Mouse (Mus musculus): Measurements from ENCODE around the gene Ubqln1.
A peak's percentile ranks its signal among the peaks of the same experiment; 100 is the strongest.

The Ubqln1 gene

DNA sequence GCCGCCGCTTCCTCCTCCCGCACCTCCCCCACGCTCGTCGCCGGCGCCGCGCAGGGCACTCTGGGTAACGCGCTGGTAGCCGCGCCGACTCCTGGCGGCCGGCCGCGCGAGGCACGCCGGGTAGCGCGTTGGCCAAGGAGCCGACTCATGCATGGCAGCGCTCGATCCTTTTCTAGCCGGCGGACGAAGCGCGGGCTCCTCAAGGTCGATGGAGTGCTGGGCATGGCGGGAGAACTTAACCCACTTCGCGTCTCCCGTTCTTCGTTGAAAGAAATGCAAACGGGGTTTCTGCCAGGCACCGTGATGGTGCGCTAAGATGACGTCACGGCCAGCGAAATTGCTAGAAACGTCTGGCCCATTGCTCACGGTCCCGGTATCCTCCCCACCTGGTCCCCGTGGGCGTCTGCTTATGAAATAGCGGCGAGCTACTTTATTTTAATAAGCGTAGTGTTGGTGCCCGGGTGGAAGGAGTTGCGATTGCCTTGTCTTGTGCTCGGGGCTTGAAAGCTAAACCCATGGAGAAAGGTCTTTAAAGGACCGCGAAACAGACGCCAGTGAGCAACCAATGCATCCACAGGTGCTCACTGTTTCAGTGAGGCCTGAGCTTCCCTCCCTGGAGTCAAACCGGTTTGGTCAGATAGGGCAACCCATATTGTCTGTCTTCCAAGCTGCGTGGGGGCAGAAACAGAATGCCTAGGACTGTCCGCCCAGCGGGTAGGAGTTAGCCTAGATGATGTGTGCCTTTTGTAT is at the start of gene Ubqln1:
Ubqln1 (minus strand) TSS at position 62 of the 750 bp plus-strand sequence.
- DNase-seq (ENCODE audit: low read depth) = peak; percentile 89

DNA sequence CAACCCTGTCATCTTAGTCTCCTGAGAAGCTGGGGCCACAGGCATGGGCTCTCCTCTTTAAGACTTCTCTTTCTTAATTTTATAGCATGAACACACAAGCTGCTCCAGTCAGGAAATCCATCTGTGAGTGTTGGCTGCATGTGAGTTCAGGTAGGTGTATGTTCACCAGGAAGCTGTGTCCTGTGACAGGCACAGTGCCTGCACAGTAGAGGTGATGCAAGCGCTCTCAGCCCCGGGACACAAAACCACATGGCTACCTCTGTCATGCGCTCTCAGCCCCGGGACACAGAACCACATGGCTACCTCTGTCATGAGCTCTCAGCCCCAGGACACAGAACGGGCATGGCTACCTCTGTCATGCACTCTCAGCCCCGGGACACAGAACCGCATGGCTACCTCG is 48.1 kb upstream of the Ubqln1 start:
- no peak for DNase-seq (ENCODE audit: low read depth)

DNA sequence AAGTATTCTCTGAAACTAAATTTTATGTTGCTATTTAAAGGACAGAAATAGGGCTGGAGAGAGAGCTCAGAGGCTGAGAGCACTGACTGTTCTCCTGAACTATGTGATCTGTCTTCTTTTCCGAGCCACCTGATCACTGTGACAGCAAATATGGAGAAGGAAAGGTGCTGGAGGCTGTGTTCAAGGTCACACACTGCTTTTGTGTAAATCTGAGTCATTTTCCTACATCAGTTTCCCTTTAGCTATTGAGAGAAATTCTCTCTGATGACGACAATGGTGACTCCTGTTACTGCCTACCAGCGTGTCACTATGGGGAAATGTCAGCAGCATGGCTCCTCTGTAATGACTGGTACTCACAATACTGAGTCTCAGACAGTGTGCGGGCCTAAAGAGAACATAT is 46.2 kb upstream of the Ubqln1 start:
- no peak for DNase-seq (ENCODE audit: low read depth)

DNA sequence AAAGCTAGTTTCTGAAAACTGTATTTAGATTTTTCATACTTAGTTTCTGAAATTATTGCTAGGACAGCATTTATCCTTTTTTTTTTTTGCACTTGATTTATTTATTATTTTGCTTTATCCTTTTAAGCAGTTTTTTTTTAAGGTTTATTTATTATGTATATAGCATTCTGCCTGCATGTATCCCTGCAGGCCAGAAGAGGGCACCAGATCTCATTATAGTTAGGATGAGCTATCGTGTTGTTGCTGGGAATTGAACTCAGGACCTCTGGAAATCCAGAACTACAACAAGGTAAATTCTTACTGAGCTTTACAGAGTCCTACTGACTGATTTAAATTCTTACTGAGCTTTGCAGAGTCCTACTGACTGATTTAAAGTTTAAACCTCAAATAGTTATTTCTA is 37.8 kb upstream of the Ubqln1 start:
- DNase-seq (ENCODE audit: low read depth) = peak; percentile 24

DNA sequence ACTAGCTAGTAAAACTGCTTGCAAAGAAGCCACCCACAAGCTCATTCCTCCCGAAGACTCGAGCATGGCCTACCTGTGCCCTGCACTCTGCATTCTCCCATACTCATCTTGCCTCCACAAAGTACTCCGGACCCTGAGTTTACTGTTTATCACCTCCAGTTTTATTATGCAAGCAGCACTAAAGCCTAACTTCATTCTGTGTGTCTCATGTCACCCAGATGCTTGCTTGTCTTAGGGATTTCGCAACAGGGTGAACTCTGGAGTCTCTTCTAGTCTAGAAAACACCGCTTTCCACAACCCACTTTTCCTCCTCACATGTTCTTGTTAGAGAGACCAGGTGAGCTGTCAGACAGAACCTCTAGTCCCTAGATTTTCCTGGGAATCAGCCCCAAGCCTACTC is 33.5 kb upstream of the Ubqln1 start:
- DNase-seq (ENCODE audit: low read depth) = no peak

DNA sequence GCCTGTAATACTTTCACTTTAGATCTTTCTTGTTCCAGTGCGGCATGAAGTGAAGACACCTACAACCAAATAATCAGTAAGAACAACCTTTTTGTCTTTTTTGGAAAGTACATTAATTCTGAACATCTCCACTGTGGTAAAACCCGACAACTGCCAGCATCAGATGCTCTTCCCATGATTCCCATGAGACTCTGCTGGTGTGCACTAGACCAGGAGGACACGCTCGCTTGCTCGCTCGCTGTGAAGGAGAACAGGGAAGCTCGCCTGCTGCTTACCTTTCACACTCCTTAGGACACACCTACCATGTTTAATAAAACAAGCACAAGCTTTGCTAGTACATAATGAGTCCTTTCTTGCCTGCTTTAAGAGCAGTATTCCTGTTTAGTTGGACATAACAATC is 21.1 kb upstream of the Ubqln1 start:
- no peak for DNase-seq (ENCODE audit: low read depth)

DNA sequence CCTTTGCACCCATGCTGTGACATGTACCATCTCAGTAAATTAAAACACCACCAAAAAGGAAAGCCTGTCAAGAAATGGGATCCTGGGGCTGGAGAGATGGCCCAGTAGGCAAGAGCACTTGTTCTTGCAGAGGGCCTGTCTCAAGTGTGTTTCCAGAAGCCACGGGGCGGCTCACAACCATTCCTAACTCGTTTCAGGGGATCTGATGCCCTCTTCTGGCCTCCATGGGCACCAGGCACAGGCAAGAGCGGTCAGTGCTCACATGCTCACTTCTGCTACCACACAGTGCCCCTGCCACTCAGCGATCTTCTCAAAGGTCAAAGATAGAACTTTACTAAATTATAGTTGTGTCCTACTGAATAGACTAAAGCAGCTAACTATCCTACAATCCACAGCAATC is 17.2 kb upstream of the Ubqln1 start:
- peak; percentile 40 for DNase-seq (ENCODE audit: low read depth)

DNA sequence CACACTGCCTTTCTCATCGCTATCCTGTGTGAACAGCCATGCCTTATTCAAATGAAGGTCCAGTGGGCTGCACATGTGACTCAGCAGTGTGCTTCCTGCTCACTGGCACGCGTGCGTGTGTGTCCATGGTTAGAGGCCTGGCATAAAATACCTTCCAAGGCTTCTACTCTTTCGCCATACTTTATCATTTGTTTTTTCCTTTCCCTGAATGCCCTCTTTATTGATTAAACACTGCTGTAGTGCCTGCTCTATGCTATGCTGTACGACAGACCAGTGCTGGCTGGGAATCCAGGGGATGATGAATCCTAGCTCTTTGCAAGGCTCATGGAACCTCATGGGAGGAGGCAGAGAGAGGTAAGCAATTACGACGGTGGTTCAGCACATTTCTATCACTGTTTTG is 16.6 kb upstream of the Ubqln1 start:
- no peak for DNase-seq (ENCODE audit: low read depth)

DNA sequence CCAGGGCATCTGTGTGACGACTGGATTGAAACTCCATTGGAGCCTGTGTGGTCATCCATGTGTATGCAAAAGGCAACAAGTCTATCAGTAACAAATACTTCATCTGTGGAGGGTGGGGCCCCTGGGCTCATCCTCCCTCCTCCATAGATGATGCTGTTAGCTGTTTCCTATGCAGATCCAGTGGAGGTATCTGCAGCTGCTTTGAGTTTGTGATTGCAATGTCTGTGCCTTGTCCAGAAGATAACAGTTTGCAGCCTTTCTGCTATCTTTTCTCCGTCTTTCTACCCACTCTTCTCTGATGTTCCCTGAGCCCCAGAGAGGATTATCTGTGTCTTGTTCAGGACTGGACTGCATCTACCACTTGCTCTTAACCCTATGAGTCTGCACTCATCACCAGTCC is 13.2 kb upstream of the Ubqln1 start:
- DNase-seq (ENCODE audit: low read depth) = no peak

DNA sequence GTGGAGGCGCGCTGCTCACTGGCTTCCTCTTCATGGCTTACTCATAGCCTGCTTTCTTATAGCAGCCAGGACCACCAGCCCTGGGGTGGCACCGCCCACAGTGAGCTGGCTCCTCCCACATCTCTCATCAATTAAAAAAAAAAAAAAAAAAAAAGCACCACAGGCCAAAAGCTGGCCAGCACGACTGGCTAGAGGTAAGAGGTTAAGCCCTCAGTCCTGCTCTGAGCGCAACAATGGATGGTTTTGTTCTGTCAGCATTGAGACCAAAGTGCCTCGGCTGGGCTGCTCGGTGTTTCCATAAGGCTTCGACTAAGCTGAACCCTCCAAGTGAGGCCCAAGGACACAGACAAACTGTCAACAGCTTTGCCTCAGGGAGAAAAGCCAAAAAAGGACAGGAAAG is 10.2 kb upstream of the Ubqln1 start:
- no peak for DNase-seq (ENCODE audit: low read depth)

DNA sequence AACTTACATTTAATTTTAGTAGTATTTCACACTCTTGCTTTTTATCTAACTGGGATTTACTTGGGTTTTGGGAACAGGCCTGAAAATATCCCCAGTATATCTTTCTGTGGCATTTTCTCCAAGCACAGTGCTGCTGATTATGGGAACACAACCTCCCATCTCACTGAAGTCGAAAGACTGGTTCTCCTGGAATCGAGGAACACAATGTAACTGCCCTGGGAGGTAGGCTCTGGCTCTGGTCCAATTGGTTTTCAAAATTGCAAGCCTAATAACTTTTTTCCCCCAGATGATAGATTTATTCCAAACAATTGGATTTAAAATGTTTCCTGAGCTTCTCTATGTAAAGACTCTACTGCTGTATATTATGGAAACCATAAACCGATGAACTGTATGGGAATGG is 4.8 kb upstream of the Ubqln1 start:
- DNase-seq (ENCODE audit: low read depth) = no peak

DNA sequence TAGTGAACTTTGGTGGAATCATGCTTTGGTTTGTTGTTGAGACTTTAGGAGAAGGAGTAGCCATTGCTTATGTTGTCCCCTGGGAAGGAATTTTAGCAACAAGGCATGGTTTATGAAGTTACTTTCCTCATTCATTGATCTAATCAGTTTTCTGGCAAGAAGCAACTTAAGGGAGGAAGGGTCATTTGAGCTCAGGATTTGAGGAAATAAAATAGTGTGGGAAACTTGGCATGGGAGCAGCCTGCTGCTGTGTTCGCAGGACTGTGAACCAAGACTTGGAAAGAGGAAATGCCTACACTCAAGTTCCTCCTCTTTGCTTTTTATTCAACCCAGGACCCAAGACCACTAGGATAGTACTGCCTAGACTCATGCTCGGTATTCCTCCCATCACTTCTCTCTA is 2.1 kb upstream of the Ubqln1 start:
- no peak for DNase-seq (ENCODE audit: low read depth)

DNA sequence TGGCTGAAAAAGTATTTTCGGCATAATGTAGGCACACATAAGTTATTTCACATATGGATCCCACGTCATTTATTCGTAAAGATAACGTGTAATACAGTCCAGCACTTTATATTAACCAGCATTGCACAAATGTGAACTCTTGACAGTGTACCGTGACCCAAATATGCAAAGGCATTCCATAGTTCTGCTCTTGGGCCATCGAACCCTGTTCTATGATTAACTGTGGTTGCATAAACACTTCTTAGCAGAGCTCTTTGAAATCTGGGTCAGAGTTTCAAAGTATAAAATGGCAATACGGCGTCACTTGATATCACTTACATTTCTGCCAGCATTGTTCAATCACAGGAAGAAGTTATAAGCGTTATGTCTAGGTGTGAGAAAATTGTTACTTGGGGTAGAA is 942 bp upstream of the Ubqln1 start:
- no peak for DNase-seq (ENCODE audit: low read depth)

DNA sequence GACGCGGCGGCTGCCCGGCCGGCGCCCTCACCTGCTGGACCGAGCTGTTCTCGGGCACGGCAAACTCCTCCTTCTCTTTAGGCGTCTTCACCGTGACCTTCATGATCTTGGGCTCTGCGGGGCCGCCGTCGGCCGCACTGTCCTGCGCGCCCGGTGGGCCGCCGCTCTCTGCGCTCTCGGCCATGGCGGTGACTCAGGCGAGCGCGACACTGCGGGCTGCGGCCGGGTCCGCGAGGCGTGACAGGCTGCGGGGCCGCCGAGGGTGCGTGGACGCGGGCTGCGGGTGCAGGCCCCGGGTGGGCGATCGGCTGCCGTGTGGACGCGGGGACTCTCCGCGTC is 231 bp downstream of the Ubqln1 start:
- no peak for DNase-seq (ENCODE audit: low read depth)

DNA sequence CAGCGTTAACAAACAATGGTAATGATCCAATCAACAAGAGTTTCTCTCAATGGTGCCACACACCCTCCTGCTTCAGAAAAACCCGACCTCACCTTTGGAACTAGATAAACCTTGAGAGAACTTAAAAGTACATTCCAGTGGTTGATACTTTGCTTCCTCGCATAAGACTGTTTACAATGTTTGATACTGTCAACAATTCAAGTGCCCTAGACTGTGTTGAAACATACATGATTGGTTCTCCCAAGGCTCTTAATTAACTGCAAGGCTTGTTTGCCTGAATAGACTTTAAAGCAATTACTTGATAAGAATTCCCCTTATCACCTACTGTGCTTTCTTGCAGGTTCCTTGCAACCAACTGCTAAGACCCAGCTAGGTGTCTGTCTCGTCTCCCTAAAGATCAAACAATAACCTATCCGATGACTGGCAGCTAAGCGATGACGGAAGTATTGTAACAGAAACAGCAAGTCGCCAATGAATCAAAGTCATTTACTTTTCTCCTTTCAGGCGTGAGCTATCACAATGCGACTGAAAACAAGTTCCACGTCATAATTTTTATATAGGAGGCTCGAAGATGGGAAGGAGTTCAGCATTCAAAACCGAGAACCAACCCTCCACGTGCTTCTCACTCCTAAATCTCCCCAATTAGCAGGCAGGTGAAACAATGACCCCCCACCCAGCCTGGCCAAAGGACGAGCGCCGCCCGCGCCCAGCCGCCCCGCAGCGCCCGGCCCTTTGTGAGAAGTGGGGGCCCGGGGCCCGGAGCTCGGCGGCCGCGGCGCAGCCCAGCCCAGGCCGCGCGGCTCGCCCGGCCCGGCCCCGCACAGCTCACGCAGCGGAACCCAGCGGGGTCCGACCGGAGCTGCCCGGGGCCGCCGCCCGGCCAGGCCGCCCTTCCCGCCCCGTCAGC is 854 bp downstream of the Ubqln1 start:
- peak; percentile 18 for DNase-seq (ENCODE audit: low read depth)

DNA sequence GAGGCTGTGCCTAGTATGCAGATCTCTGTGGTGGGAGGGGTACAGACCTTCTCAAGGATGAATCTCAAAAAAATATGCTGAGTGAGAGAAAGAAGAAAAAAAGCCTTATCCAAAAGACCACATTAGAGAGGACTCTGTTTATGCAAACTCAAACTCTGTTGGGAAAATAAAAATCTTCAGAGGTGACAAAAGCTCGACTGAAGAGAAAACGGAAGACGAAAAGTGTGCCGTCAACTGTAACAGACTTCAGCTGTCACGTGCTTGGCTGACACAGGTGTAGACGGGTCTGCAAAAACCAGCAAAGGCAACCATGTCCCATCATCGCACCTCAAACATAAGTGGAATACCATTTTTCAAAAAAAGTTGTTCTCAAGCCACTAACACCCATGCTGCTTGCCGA is 1.7 kb downstream of the Ubqln1 start:
- DNase-seq (ENCODE audit: low read depth) = no peak

DNA sequence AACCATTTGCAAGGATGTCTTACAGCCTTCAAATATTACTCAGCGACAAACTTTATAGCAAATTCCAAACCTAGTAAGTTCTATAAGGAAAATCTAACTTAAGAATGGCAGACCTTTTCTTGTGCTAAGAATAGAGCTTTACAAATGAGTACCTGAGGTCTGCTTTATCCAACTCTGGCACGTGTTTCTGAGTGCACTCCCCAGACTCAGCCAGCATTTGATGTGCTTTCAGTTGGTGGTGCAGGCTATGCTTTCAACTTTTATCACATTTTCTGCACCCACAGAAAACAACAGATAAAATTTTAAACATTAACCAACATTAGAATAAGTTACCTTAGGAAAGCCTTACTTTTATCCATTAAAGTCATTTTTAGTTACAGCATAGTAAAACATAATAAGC is 2.9 kb downstream of the Ubqln1 start:
- DNase-seq (ENCODE audit: low read depth) = no peak

DNA sequence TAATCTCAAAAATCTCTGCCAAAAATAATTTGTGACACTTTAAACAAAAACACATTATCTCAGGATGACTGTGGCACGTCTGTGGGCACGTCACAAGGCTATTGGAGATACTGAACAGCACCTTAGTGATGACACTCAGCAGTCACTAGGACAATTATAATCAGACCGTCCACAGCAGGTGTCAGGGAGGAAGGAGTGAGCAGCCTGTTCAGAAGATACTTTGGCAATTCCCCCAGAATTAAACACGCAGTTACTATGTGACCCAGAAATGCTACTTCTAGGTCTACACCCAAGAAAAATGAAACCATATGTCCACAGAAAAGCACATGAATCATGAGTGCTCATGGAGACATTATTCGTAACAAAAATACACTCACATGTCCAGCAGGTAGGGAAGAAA is 5.0 kb downstream of the Ubqln1 start:
- peak; percentile 44 for DNase-seq (ENCODE audit: low read depth)

DNA sequence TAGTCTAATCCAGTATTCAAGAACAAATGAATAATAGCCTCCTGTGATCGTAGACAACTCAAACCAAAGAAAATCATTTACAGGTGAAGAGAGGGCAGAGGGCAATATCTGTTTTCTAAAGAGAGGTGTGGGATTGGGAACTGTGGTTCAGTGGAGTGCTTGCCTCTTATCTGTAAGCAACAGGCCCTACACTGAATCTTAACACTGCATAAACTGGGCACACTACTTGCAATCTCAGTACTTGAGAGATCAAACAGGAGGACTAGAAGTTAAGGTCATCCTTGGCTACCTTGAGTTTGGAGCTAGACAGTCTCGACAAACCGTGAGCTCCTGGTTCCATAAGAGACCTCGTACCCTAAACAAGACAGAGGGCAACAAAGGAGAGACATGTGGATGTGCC is 9.4 kb downstream of the Ubqln1 start:
- DNase-seq (ENCODE audit: low read depth) = no peak

DNA sequence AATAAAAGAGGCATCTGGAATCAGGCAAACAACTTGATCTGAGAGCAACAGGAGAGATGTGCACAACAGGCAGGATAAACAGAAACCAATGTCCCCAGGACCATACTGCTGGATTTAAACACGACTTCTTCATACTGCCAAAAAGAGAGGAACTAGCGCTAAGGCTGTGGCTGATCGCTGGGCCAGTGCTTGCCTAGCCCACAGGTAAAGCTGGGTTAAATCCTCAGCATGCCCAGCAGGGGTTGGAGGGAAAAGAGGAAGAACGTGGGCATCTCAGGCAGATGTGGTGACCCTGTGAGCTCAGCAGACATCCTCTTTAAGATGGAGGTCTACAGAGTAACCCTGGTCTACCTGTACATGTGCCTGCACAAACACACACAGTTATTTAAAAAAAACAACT is 10.5 kb downstream of the Ubqln1 start:
- no peak for DNase-seq (ENCODE audit: low read depth)

DNA sequence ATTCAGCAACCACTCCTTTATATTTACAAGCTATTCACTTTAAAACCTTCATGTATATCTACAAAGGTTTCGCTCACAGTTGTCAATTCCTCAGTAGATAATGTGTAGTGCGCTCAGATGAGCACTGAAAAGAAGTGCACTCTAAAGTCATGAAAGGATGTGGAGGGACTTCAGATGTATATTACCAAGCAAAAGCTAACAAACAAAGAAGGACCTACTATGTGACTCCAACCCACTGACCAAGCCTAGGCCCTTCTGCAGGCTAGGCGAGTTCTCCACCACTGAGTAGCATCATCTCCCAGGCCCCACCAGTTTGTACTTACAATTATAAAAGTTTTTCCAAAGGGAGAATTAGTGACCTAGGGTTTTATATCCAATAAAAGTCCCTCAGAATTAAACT is 11.3 kb downstream of the Ubqln1 start:
- no peak for DNase-seq (ENCODE audit: low read depth)

DNA sequence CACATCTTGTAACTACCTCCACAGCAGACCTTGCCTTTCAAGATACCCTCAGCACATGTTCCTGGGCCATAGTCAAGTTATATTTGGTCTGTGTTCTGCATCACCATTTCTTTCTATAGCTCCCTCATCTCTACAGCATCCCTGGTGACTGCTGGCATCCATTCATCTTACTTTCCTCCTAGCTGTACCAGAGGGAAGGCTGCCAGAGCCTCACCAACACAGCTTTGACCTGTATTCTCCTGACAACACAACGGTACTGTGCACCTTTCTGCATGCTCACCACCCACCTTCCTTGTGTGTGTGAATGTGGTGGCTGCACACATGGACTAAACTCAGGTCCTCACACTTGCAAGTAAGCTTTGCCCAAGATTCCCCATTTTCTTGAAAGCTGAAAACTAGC is 12.6 kb downstream of the Ubqln1 start:
- no peak for DNase-seq (ENCODE audit: low read depth)

DNA sequence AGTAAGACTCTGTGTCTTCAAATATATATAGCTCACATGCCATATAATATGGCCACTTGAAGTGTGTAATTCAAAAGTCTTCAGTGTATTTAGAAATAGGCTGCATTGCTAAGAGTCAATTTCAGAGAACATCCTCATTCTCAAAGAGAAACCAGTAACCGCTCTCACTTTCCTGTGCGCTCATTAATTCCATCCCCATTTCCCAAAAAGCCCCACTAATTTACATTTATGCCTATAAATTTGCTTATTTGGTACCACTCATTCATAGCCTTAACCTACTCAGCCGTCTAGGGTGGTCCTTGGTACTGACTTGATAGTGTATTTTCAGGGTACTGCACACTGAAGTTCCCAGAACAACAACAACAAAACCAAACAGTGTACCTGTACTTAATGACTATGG is 13.5 kb downstream of the Ubqln1 start:
- no peak for DNase-seq (ENCODE audit: low read depth)

DNA sequence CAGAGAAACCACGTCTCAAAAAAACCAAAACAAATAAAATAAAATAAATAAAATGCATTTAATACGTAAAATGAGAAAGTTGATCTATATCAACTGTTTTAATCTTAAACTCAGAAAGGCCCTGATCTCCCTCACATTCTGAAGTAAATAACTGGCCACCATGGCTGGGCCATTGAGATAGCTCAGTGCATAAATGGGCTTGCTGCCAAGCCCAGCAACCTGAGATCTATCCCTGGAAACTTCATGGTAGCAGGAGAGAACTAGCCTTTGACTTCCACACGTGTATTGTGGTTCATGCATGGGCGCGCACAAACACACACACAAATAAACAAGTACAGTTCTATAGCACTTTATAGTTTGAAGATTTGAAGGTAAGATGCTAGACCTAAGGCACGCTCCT is 14.1 kb downstream of the Ubqln1 start:
- no peak for DNase-seq (ENCODE audit: low read depth)

All from NIH3T3 (cell line).